Mouse (Mus musculus) cerebellum, adult 11-12 months (tissue): ENCODE results near the gene Gm20388.

Source experiments
- DNase-seq: peaks from one replicate; pipeline ENCODE4 v3.0.0; 2022

Gene Gm20388

DNA sequence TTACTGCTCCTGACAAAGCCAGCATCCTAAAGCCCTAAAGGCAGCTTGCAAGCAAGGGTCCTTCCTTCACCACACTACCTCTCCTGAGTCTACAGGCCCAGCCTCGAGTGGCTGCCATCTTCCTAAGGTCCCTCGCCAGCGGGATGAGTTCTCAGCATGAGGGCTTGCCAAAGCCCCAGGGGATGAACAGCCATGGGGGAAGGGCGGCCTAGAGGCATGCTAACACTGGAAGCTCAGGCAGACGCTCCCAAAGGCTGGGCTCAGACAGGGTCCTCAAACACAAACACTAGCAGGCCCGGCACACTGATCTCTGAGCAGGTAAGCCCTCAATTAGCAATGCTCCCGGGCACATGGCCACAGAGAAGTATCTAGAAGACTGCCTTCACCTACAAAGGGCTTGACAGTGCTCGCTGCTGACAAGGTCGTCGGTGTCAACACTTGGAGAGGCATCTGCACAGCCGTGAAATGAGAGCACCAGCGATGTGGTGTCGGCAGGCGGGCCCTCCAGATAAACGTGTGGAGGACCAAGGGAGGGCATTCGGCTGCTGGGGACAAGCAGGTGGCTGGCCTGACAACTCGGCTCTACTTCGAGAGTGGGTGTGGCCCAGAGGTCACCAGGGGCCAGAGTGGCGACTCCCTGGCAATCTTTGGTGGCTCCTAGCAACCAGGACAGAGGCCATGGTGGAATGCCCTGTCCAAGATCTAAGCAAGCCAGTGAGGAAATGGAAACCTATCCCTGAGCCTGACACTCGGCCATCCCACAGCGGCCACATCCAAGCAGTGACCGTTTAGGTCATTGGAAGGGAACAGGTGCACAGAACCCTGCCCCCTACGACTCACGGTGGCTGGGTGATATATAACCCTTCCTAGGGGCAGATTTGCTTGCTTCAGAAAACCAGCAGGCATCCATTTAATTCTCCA lies 1640.7 kb downstream of the Gm20388 start:
- peak; percentile 12 for DNase-seq

DNA sequence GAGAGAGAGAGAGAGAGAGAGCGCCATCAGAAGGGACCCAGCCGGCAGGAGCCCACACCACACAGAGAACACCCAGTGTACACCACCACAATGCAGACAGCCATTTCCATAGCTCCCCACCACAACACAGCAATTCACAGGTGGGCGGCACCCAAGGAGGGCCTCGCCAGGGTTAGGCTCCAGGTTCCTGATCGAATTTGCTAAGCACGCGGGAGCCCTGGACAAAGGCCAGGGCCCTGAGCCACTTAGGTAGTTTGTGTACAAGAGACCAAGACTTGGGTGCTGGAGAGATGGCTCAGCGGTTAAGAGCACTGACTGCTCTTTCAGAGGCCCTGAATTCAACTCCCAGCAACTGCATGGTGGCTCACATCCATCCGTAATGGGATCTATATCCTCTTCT lies 1641.9 kb downstream of the Gm20388 start:
- DNase-seq = peak; percentile 1

DNA sequence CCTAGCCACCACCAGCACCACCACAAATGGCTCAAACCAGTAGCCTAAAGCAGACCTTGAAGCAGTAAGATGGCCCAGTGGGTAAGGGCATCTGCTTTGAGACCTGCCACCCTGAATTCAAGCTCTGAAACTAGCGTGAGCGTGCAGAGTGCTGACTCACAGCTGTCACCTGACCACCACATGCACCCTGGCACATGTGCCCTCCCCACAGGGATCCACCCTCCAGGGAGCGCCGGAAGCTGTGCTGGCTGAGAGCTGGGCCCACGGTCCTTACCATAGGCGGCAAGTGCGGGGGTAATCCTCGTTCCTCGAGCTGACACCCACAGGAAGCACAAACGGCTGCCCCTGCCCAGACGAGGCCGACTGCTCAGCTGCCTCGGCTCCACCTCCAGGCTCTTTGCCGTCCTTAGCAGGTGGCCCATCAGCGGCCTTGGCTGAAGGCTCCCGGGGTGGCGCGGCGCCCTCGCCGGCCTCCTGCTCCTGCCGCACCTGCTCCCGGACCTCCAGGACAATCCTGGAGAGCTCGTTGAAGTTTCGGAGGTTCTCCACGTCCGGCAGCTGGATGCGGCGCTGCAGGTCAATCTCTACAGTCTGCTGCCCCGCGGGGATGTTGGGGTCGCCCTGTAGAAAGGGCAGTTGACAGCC lies 1643.3 kb downstream of the Gm20388 start:
- DNase-seq = peak; percentile 5

DNA sequence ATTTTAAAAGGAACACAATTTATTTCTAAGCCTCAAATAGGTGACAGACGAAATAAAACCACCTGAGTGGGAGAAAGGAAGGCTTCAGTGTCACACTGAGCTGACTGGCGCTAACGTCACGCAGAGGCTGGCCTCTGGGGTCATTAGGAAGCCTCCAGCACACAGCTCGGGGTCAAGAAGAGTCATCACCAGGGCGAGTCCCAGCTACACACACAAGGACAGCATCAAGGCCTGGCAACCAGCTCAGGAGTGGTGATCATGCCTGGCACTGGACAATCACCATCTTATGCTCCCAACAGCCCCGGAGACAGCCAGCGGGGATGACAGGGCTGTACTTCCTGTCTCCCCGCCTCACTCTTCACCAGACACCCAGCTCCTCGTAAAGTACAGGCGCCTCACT lies 1647.1 kb downstream of the Gm20388 start:
- peak; percentile 4 for DNase-seq

DNA sequence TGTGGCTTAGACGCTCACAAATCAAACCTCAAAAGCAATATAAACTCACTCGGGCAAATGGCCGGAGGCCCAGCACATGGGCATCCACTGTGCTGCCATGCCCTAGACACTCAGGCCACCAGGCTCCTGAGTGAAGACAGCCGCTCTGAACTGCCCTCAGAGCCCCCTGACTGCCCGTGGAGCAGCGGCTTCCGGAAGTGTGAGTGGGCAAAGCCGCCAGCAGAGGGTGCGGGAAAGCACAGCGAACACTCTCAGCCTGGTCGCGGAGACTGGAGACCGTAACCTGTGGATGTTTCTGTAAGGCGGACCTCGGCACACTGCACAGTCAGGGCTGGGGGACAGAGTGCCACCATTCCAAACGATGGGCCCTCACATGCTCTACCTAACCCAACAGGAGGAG lies 1647.9 kb downstream of the Gm20388 start:
- DNase-seq = no peak

DNA sequence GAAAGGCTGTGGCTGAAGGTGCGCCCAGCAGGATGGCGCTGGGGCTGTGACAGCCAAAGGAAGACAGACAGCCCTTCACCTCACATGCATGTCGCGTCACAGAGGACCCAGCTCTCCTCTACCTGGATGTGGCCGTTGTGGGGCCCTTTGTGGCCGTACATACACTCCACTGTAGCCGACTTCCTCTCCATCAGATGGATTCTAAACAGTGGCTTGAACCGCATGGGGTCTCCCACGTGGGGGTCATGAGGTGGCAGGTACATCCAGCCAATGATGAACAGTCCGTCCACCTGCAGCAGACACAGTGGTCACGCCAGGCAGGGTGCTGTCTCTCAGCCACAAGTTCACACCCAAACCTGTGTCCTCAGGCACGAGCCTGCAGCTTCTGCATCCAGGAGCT lies 1649.2 kb downstream of the Gm20388 start:
- no peak for DNase-seq

DNA sequence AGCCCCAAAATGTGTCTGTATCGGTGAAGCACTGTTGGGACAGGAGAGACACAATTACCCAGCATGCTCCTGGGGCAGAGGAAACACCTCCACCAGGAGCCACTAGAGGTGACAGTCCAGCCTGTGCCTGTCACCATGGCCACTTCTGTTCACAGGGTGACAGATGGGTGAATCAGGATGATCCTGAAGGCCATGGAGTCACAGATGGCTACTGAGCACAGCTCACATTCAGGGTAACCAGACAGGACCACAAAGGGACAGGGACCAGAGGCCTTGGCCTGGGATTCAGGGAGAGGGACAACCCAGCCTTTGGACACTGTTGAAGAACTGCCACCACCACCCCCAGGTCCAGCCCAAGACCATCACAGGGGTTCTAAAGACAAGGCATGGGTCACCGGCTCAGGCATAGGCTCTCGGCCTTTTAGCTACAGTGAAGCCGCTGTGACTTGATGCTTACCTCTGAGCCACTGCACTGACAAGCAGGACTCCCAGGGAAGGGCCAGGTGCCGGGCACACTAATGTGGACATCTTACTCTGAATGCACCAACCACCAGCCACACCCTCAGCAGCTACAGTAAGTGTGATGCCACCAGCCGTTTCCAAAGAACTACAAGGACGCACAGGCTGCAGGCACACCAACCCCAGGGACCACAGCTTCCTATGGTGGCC lies 1649.9 kb downstream of the Gm20388 start:
- DNase-seq = peak; percentile 40

DNA sequence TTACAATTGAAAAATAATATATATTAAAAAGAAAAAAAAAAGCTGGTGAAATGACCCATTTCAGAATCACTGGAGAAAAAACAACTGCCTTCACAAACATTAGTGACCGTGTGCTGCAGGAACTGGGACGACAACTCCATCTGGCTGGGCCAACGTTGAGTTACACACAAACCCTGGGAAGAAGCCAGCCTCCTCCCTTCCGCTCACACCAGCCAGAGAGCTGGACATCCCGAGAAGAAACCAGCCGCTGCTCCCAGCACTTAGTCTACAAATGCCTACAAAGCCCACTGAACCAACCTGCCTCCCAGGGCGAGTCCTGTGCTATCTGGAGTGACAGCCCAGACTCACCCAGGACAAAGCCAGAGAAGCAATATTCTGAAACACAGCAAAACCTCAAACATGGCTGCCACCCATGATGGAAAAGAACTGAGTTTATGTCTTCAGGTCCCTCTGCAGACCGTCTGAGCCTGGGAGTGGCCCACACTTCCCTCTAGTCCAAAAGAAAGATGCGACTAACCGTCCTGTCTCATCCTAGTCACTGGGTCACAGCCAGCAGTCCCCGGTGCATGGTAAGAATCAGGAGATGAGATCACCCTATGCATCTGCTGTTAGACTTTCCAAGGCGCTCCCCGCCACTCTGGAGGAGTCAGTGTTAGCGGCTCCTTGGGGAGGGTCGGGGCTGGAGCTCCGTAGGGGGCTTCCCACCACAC lies 1651.2 kb downstream of the Gm20388 start:
- peak; percentile 67 for DNase-seq

DNA sequence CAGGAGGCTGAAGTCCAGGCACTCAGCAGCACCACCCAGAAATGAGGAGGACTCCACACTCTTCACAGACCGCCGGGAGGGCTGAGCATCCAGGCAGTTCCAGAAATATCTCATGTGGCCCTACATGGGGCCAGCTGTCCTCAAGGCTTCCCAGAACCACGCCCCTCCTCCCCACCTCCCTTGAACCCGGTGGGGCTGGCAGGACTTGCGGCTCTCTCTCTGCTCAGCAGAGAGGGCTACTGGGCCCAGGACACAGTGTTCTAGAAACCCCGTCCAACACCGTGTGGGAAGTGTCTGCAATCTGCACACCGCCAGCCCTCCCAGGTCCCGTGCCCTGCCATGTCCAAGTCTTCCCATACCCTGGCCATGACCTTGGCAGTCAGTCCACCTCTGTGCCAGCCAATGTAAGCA lies 1652.3 kb downstream of the Gm20388 start:
- DNase-seq = peak; percentile 84

DNA sequence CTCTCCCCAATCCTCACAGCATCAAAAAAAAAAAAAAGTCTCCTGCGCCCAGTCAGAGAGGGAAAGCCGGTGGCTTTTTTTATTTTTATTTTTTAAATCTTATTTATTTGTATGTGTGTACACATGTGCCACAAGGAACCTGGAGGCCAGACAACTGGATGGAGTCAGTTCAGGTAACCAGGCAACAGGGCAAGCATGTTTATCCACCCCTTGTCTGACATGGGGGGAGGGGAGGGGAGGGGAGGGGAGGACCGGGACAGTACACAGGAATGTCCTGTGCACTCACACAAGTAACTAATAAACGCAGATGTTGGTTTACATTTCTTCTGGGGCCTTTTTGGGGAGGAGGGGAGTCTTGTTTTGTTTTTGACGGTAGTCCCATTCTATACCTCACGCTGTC lies 1653.1 kb downstream of the Gm20388 start:
- DNase-seq = no peak

DNA sequence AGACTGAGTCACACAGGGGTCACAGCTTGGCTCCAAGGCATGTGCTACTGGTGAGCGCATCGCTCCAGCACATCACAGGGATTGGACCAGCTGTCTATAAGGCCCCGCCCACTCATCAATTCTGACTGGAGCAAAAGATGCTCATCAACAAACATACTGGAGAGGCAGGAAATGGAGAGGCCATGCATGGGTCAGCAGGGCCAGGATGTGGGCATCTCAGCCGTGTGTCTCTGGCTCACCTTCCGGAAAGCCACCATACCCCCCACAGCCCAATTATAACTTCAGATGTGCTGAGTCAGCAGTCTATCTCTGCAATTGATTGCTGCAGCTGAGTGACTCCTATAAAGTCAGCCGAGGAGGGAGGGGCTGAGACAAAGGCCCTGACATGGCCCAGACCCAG lies 1657.7 kb downstream of the Gm20388 start:
- no peak for DNase-seq

DNA sequence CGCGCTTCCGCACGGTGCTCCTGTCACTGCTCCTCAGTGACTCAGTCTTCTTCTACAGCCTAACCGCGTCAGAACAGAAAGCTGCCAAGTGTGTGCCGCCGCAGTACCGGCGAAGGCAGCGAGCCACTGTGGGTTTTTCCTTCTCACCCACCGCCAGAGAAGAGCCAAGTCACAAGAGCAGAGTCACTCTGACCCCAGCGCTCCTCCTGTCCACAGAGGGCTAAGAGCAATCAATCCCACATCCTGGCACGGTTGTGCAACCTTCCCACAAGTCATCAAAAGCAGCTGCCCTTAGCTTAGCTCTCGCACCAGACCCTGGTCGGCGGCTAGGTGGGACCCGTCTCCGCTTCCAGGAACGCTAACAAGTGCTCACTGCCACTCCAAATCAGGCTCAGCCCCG lies 1659.7 kb downstream of the Gm20388 start:
- DNase-seq = no peak

DNA sequence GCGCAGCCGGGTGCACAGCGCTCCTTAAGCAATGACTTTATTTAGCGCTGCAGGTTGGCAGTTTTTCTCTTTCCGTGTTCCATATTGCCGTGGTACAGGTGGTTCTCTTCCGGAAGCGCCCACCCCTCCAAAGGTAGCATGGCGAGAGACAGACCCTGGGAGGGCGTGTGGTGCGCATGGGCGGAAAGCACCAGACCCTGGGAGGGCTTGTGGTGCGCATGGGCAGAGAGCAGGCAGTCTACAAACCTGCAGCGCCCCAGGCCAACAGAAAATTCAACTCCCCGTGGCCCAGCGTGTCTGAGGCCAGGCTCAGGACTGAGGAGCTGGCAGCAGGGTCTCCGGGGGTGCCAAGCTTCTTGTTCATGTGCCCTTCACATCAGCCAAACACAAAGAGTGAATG lies 1660.2 kb downstream of the Gm20388 start:
- DNase-seq = no peak

DNA sequence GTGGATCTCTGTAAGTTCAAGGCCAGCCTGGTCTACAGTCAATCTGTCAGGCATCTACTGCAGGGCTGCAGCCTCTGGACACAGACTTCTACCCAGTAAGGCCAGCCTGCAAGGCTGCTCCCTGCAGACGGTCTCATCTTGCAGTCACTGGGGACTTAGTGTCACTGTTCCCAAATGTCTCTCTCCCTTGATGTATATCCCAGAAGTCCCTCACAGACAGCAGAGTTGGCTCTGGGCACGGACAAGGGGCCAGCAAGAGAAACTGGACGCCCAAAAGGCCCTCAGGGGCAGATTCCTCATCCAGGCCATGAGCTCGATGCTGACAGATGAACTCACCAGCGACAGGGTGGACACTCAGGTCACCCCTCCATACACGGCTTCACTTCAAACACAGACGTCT lies 1661.5 kb downstream of the Gm20388 start:
- DNase-seq = no peak

DNA sequence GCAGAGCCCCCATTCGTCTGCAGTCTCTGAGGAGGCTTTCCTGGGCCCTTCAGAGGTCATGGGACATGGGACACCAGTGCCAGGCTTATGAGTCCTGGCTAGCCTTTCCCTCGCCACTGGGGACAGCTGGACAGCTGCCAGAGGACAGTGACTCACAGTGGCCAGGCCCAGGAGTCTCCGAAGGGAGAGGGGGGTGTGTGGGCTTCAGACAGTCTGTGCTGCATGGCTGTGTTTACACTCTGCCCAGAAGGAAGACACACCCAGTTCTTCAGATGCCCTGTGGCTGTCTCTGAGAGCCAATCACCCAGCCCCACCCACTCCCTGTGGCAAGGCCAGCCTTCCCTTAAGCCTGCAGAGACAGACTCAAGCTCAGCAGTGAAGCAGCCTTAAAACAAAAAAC lies 1662.6 kb downstream of the Gm20388 start:
- DNase-seq = peak; percentile 70

DNA sequence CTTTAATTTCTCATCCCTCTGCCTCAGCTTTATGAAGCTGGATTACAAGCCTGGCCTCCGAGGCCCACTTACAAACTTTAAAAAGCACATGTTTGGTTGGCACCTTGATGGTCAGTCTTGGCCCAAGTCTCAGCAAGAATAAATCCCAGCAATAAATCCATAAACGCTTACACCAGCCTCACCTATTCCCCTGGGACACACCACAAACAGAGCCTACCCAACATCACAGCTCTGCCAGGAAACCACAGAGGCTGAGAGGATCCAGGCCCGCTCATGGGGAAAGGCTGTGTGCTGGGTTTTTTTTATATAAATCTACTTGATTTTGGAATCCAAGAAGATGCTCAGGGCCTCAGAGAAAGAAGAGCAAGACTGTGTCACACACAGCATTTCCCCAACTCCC lies 1665.0 kb downstream of the Gm20388 start:
- no peak for DNase-seq

DNA sequence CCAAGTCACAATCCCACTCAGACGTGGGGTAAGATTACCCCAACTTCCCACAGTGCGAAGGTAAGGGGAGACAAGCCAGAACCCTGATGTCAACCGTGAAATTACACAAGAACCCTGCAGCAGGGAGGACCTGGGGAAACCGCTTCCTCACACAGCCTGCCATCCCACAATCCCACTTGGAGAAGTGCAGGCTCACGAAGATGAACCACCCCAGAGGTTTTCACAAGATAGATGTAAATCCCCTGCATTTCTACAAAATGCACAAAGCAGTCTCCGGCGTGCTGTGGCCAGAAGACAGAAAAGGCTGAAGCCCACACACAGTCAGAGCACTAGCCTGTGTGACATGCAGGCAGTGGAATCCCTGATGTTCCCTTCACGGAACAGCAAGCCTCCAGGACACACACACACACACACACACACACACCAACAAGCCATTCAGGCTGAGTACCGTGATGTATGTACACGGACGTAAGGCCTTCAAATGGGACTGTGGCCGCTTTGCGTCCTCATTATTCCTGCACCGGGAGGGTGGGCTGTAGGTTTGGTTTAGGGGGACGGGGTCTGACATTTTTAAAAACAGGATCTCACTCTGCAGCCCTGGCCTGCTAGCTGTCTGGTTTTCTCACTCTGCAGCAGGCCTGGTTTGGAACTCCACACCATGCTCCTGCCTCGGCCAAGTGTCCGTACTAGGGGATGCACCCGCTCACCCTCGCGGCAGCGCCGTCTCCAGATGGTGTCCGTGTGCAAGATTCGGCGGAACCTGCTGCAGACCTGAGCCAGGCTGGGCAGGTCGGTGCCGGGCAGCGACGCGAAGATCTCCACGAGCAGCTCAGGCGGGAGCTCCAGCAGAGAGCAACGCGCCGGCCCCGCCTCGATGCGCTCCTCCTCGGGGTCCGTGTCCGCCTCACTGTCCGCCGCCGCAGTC lies 1667.4 kb downstream of the Gm20388 start:
- DNase-seq = peak; percentile 53

DNA sequence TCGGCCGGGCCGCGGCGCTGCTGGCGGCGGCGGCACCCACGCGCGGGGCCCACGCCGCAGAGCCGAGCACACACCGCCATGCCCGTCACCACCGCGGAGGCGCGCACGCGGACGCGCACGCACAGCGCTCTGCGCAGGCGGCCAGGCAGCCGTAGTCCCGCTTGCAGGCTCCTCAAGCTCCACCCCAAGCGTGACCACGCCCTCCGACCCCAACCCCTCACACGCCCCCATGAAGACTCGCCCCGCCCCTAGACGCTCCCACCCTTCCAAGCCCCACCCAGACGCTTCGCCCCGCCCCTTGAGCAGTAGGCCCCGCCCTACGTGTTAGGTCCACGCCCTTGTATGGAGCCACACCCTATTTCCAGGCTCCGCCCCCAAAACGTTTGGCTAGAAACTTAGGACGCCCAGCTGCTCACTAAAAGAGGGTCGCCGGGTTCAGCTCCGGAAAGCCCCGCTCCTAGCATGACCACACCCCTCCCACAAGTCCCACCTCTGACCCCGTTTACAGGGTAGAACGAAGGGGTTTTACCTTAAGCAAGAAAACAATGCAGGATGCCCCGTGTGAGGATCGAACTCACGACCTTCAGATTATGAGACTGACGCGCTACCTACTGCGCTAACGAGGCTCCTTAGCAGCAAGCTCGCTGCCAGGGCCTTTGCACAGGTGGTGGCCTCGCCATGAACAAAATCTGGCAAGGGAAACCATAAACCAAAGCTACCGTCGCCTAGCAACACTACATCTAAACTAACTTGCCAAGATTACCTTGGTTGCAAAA lies 1668.2 kb downstream of the Gm20388 start, which contains the start of gene Fbxo31:
Gene Fbxo31, minus strand, starts transcription at position 131 of the 776 bp plus-strand sequence.
- DNase-seq = peak; percentile 94

DNA sequence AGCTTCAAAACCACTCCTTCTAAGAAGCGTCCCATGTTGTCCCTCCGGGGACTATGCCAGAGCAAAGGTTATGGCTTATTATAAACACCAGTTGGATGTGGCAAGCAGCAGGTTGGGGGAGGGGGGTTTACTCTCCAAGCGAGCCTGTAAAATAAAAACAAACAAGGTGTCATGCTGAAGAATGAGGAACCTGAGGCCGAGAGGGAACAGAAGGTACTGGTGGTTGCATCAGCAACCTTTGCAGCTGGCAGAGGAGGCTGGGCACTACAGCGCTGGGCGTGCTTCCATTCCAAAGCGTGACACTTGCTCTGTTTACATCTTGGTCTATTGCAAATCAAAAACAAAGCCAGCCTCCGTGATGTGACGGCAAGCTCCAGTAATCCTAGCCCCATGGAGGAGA lies 1669.8 kb downstream of the Gm20388 start:
- no peak for DNase-seq

DNA sequence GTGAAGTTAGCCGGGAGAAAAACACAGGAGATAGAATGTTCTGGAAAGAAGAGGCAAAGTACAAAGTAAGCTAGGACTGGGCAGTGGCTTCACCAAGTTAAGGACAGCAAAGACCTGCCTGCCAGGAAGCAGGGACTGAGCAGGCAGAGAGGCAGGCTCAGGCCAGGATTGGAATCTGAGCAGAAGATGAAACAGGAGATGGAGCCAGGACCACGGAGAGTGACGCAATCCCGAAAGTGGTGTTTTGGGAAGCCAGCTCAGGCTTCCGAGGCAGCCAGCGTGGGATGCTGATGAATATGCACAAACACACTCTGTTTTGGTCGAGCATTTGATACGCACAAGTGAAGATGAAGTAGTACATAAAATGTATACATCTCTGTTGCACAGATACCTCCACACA lies 1673.0 kb downstream of the Gm20388 start:
- DNase-seq = no peak

DNA sequence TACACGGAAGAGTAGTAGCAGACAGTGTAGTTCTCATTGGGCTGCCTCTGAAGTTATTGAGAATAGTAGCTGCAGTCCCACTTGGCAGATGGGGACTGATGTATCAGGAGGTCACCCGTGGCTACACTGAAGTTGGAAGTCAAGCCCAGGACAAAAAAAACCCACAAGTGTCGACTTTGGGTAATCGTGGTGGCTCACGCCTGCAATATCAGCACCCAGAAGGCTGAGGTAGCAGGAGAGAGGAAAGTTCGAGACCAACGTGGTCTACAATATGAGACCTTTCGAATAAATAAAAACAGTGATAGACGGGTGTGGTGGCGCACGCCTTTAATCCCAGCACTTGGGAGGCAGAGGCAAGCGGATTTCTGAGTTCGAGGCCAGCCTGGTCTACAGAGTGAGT lies 1674.1 kb downstream of the Gm20388 start:
- no peak for DNase-seq
